Mouse (Mus musculus) liver, adult 2 months (tissue): ENCODE results near the gene Zdhhc25.

Experiments
- CTCF ChIP-seq: fragments of 200-500 bp; IDR thresholded peaks from 2 replicates; pipeline ENCODE4 v1.5.1; 2011; ENCODE audit warnings: low read depth, low read length, control low read depth
- POLR2A ChIP-seq: fragments of 200-500 bp; IDR thresholded peaks from 2 replicates; pipeline ENCODE4 v1.6.1; 2011; ENCODE audit warnings: low read length, control low read depth; ENCODE audit not compliant: insufficient read depth; ENCODE audit errors: extremely low read depth

- TF ChIP-seq CTCF (no peak), POLR2A (no peak)
Measured at GRCm38 (mm10) chr15:88552852-88553251, 47.2 kb upstream of the Zdhhc25 start.
